Mouse (Mus musculus) E14TG2a.4 (cell line): ENCODE data around the gene Prkce.

Source experiments
- CTCF ChIP-seq: conservative IDR thresholded peaks from 2 replicates; pipeline ENCODE4 v1.5.1; 2014; ENCODE audit warnings: low read length
- NANOG ChIP-seq: IDR thresholded peaks from 2 replicates; pipeline ENCODE4 v1.6.1; 2014; ENCODE audit warnings: borderline replicate concordance, low read length, mixed read lengths
- POU5F1 ChIP-seq: IDR thresholded peaks from 2 replicates; pipeline ENCODE4 v1.6.1; 2014; ENCODE audit warnings: low read length, borderline replicate concordance

GRCm38 (mm10) chr17:86622862-86623261 lies 455.3 kb downstream of the Prkce start:
- no peak for TF ChIP-seq CTCF
- TF ChIP-seq NANOG: no peak
- TF ChIP-seq POU5F1: no peak
